In genomic region chr9:118478458-118478838, GRCm38 (mm10) we compare ENCODE assay signal across 8 mouse cellular contexts. TPM values are rescaled to one million over a fixed set of nuclear protein-coding genes. Genes with fewer than 3 reads are reported as not detected.
A peak's percentile ranks its signal among the peaks of the same experiment; 100 is the strongest.
DNase-seq lines count a peak whose midpoint lies in the region; ATAC-seq and TF ChIP-seq lines count a peak whose summit lies in the region.

No protein-coding gene starts in this region.

- no peaks in the 10 kb centered on the region for H3K36me3 ChIP-seq in lung, embryonic 16.5 days (ENCODE audit: control insufficient read depth, insufficient read depth, low read length)
- no peaks in the 10 kb centered on the region for H3K36me3 ChIP-seq in heart, postnatal 0 days (replicated peaks; ENCODE audit: control insufficient read depth, insufficient read depth, low read length)
- H3K36me3 ChIP-seq in limb, embryonic 14.5 days (ENCODE audit: control insufficient read depth, insufficient read depth, low read length) = no peaks in the 10 kb centered on the region
- no peaks in the 10 kb centered on the region for H3K36me3 ChIP-seq in neural tube, embryonic 13.5 days

- no peak for TF ChIP-seq POLR2A in limb, embryonic 14.5 days (IDR thresholded peaks at IDR 0.05; ENCODE audit: borderline replicate concordance, extremely low read depth, insufficient read depth, insufficient read length)

- H3K27ac ChIP-seq in lung, embryonic 16.5 days (ENCODE audit: low read length) = no peak overlapping the region
- H3K27ac ChIP-seq in heart, postnatal 0 days (ENCODE audit: low read depth) = no peak overlapping the region
- H3K27ac ChIP-seq in limb, embryonic 14.5 days (replicated peaks; ENCODE audit: low read depth, low read length) = no peak overlapping the region
- H3K27ac ChIP-seq in neural tube, embryonic 13.5 days (replicated peaks) = no peak overlapping the region

- H3K4me1 ChIP-seq in lung, embryonic 16.5 days (replicated peaks; ENCODE audit: control insufficient read depth, insufficient read depth, low read length) = peaks cover 17% of the 10 kb centered on the region
- peaks cover 19% of the 10 kb centered on the region for H3K4me1 ChIP-seq in heart, postnatal 0 days (ENCODE audit: control insufficient read depth, insufficient read depth)
- H3K4me1 ChIP-seq in limb, embryonic 14.5 days (ENCODE audit: control insufficient read depth, insufficient read depth, low read length) = peaks cover 14% of the 10 kb centered on the region; the same call in 1 of the 2 replicates
- peaks cover 32% of the 10 kb centered on the region for H3K4me1 ChIP-seq in neural tube, embryonic 13.5 days (replicated peaks)

- TF ChIP-seq EP300 in heart, postnatal 0 days (IDR thresholded peaks at IDR 0.05; ENCODE audit: low read depth) = no peak

- H3K9me3 ChIP-seq in lung, embryonic 16.5 days (ENCODE audit: control insufficient read depth, low read length) = no peaks in the 10 kb centered on the region
- H3K9me3 ChIP-seq in heart, postnatal 0 days (replicated peaks; ENCODE audit: control insufficient read depth, low read length) = no peaks in the 10 kb centered on the region
- no peaks in the 10 kb centered on the region for H3K9me3 ChIP-seq in limb, embryonic 14.5 days (ENCODE audit: control insufficient read depth, low read length)
- H3K9me3 ChIP-seq in neural tube, embryonic 13.5 days = no peaks in the 10 kb centered on the region

- H3K4me3 ChIP-seq in lung, embryonic 16.5 days (ENCODE audit: low read length) = peak overlapping the region; percentile 49
- H3K4me3 ChIP-seq in heart, postnatal 0 days (ENCODE audit: low read depth, low read length) = peak overlapping the region; percentile 56
- H3K4me3 ChIP-seq in limb, embryonic 14.5 days (replicated peaks; ENCODE audit: low read length) = peak overlapping the region; percentile 42
- peak overlapping the region; percentile 36 for H3K4me3 ChIP-seq in neural tube, embryonic 13.5 days

- 0 out of 2 replicates have a peak, but pooled peaks have one; percentile 4 for TF ChIP-seq CTCF in heart, postnatal 0 days (IDR thresholded peaks at IDR 0.05; ENCODE audit: low read depth)

- no peak overlapping the region for H3K9ac ChIP-seq in lung, embryonic 16.5 days (ENCODE audit: low read length)
- H3K9ac ChIP-seq in heart, postnatal 0 days (replicated peaks; ENCODE audit: low read depth, low read length) = no peak overlapping the region
- H3K9ac ChIP-seq in limb, embryonic 14.5 days (ENCODE audit: low read depth, low read length, severe bottlenecking) = peak overlapping the region; percentile 41; the same call in 1 of the 2 replicates
- no peak overlapping the region for H3K9ac ChIP-seq in neural tube, embryonic 13.5 days

- no peak for DNase-seq in lung, postnatal 14 days
- peak; percentile 54 for DNase-seq in cerebellum, adult 8-10 months
- DNase-seq in heart, postnatal 0 days (ENCODE audit: low spot score) = no peak
- no peak for DNase-seq in limb, embryonic 14.5 days (ENCODE audit: low spot score)
- no peak for DNase-seq in urinary bladder, postnatal 25 days (ENCODE audit: low spot score)
- no peak for DNase-seq in urinary bladder, postnatal 14 days (ENCODE audit: low spot score)

- 0% methylated on average over 23 of the region's 29 CpGs for WGBS in lung, embryonic 16.5 days
- under 1% methylated on average over 23 of the region's 29 CpGs for WGBS in heart, postnatal 0 days
- 0% methylated on average over 16 of the region's 29 CpGs for WGBS in limb, embryonic 14.5 days
- WGBS in neural tube, embryonic 13.5 days = 0% methylated on average over 25 of the region's 29 CpGs

- H3K27me3 ChIP-seq in lung, embryonic 16.5 days (ENCODE audit: control insufficient read depth, insufficient read depth, low read depth, low read length) = peaks cover 83% of the 10 kb centered on the region
- peaks cover 92% of the 10 kb centered on the region for H3K27me3 ChIP-seq in heart, postnatal 0 days (ENCODE audit: control insufficient read depth, insufficient read depth, low read length)
- peaks cover 87% of the 10 kb centered on the region for H3K27me3 ChIP-seq in limb, embryonic 14.5 days (ENCODE audit: control insufficient read depth, insufficient read depth, low read length)
- peaks cover 98% of the 10 kb centered on the region for H3K27me3 ChIP-seq in neural tube, embryonic 13.5 days

- H3K4me2 ChIP-seq in lung, embryonic 16.5 days (ENCODE audit: low read depth, low read length) = peak overlapping the region; percentile 80
- peak overlapping the region; percentile 76 for H3K4me2 ChIP-seq in heart, postnatal 0 days (ENCODE audit: low read depth, low read length)
- peak overlapping the region; percentile 75 for H3K4me2 ChIP-seq in limb, embryonic 14.5 days (replicated peaks; ENCODE audit: low read depth, low read length, severe bottlenecking)
- H3K4me2 ChIP-seq in neural tube, embryonic 13.5 days = peak overlapping the region; percentile 53

- ATAC-seq in lung, embryonic 16.5 days (ENCODE audit: low read depth) = peak; percentile 44
- peak; percentile 24; the same call in 1 of the 2 replicates for ATAC-seq in heart, postnatal 0 days (ENCODE audit: insufficient read depth, low read depth)
- ATAC-seq in limb, embryonic 14.5 days (ENCODE audit: low FRiP score, low read depth) = no peak
- ATAC-seq in neural tube, embryonic 13.5 days (ENCODE audit: low read depth) = no peak; the same call in 1 of the 2 replicates

RNA-seq across cellular contexts. Expression of gene Eomes, which starts 0.4 kb away (rescaled TPM):
- not detected in 2 replicates for polyA plus RNA-seq in lung, embryonic 16.5 days (2015; fragmentation: Nextera tagmentation; extraction: Ambion mirVana)
- not detected in 2 replicates for total RNA-seq in heart, postnatal 0 days (2014; rRNA removed; ENCODE audit: low replicate concordance)
- polyA plus RNA-seq in heart, postnatal 0 days (2015; fragmentation: Nextera tagmentation; extraction: Ambion mirVana) = not detected in 2 replicates
- 0.97 and 1.0 TPM in 2 replicates for polyA plus RNA-seq in limb, embryonic 14.5 days (2012; rRNA removed)
- 0.18 and 0.59 TPM in 2 replicates for polyA plus RNA-seq in limb, embryonic 14.5 days (2014; fragmentation: Nextera tagmentation; extraction: Ambion mirVana)
- polyA plus RNA-seq in neural tube, embryonic 13.5 days (2015; fragmentation: Nextera tagmentation; extraction: Ambion mirVana) = 0.08 and 0.17 TPM in 2 replicates

RNA-seq across cellular contexts. Expression of gene Golga4, which starts 27.6 kb away (rescaled TPM):
- polyA plus RNA-seq in lung, embryonic 16.5 days (2015; fragmentation: Nextera tagmentation; extraction: Ambion mirVana) = 40.2 and 41.2 TPM in 2 replicates
- 56.4 and 57.6 TPM in 2 replicates for total RNA-seq in heart, postnatal 0 days (2014; rRNA removed; ENCODE audit: low replicate concordance)
- polyA plus RNA-seq in heart, postnatal 0 days (2015; fragmentation: Nextera tagmentation; extraction: Ambion mirVana) = 40.9 and 45.3 TPM in 2 replicates
- polyA plus RNA-seq in limb, embryonic 14.5 days (2012; rRNA removed) = 44.3 and 54.5 TPM in 2 replicates
- polyA plus RNA-seq in limb, embryonic 14.5 days (2014; fragmentation: Nextera tagmentation; extraction: Ambion mirVana) = 47.2 and 61.7 TPM in 2 replicates
- polyA plus RNA-seq in neural tube, embryonic 13.5 days (2015; fragmentation: Nextera tagmentation; extraction: Ambion mirVana) = 49.3 TPM in 2 replicates

Comparison
In these comparisons a context has a peak if more than half of its experiments do, and no peak if none do; other contexts are left out.
1. ATAC-seq: peak in lung, embryonic 16.5 days (single experiment) and heart, postnatal 0 days (single experiment); none in limb, embryonic 14.5 days (single experiment) and neural tube, embryonic 13.5 days (single experiment).
2. Peak in every context shown above with its lines, with median percentiles within 50 percentile points of each other: H3K4me2 ChIP-seq and H3K4me3 ChIP-seq.